Mouse (Mus musculus): ENCODE measurements around the gene Abhd11.

DNA sequence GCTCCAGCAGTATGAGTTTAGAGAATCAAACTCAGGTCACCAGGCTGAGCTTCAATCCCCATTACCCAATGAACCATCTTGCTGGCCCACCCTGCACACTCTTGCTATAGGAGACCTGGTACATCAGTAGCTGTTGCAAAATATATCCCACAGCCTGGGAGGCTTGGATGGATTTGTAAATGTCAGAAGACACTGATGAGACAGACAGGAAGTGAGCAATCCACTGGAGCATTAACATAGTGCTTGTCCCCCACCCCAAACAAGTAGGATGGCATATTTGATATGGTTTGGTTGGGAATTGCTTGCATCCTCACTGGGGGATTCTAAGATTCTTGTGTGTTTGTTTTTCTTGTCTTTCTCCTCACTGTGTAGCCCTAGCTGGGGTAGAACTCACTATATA, 35.9 kb upstream of the Abhd11 start:
- no peak for TF ChIP-seq CTCF (IDR thresholded peaks at IDR 0.05; ENCODE audit: low read depth, low read length)
- TF ChIP-seq EP300 (IDR thresholded peaks at IDR 0.05; ENCODE audit: insufficient read depth, low read depth, low read length): no peak

All from ES-Bruce4 (cell line).